Mouse (Mus musculus): ENCODE measurements around the gene Neurog2.

GRCm38 (mm10) chr3:127627151-127627955 lies 5.6 kb upstream of the Neurog2 start:
- TF ChIP-seq GATA2 (IDR thresholded peaks at IDR 0.05; ENCODE audit: borderline replicate concordance, low read depth, low read length) (no peak), GATA1 (IDR thresholded peaks at IDR 0.05; ENCODE audit: borderline replicate concordance, low read length) (no peak)

Measured in G1E (cell line).